Mouse (Mus musculus) embryo, embryonic 10.5 days (tissue): Measurements from ENCODE around the gene Ube2g1.

ENCODE experiments used
- DNase-seq: peaks from one replicate; pipeline ENCODE4 v3.0.0-alpha.2; 2015; ENCODE audit warnings: low spot score

The Ube2g1 gene

DNA sequence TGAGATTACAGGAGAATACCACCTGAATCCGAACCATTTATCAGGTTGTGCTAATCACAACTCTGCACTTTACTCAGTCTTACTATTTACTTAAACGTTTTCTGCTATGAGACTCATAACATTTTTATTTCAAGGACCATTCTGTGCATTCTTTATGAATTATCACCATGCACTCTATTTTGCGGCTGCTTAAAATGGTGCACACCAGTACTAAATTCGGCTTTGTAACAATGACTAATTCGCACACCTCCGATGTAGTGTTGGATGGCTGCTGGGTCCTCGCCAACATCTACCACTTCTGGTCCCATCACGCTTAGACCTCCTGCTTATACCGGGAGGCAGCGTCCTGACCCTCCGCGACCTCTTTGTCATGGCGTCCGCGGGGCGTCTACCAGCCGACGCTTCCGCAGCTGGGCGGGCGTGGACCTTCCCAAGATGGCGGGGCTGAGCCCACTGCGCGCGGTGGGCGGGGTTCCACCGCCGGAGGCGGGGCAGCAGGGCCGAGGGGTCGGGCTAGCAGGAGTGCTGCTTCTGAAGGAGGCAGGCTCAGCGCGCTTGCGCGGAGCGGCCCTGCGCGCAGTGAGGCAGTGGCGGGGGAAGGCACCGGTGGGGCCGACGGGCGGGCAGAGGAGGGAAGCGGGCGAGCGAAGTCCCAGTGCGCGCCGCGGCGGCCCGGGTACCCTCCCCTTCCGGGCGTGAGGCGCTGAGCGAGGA lies at the start of gene Ube2g1:
TSS of gene Ube2g1 (plus strand) at position 590 of the 714 bp plus-strand sequence.
- DNase-seq: peak; percentile 98

DNA sequence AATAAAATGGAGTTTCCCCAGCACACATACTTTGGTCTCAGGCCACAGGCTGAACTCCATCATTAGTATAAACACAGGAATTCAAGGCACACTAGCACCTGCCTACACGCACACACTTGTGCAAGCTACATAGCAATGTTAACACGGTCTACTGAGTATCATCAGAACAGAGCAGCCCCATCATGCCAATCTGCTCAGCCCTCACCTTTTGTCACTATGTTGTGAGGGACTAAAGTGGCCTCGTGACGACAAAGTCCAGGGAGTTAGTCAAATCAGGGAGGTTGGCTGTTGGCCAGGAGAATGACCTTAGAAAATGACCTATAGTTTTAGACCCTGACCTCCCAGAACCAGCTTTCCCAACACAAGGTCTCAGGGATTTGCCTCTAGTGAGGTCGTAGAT lies 48.9 kb upstream of the Ube2g1 start:
- DNase-seq: no peak

DNA sequence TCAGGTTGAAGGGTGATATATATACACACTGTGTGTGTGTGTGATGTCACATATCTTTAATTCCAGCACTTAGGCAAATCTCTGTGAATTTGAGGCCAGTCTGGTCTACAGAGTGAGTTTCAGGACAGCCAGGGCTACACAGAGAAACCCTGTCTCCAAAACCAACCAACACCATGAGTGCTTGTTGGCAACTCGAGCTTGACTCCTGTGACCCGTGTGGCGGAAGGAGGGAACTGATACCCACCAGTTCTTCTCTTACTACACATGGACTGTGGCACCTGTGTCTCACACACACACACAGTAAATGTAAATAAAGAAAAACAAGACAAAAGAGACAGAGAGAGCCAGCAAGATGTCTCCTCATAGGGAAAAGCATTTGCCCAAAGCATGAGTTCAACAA lies 46.4 kb upstream of the Ube2g1 start:
- no peak for DNase-seq

DNA sequence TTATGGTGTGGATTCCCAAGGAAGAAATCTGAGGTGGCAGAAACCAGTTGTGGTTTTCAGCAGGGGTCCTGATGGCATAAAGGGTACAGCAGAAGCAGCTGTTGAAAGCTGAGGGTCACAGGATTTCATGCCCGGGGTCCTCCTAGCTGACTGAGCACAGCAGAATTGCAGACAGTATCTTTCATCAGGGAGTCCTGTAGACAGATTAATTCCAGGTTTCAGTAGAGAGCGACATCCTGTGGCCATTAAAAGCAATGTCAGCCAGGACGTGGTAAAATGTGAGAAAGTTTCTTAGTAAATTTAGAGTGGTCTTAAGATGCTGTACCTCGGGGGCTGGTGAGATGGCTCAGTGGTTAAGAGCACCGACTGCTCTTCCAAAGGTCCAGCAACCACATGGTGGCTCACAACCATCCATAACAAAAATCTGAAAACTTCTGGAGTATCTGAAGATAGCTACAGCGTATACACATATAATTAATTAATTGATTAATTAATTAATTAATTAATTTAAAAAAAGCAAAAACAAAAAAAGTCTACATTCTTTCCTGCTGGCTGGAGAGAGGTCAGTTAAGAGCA lies 42.8 kb upstream of the Ube2g1 start:
- peak; percentile 89 for DNase-seq

DNA sequence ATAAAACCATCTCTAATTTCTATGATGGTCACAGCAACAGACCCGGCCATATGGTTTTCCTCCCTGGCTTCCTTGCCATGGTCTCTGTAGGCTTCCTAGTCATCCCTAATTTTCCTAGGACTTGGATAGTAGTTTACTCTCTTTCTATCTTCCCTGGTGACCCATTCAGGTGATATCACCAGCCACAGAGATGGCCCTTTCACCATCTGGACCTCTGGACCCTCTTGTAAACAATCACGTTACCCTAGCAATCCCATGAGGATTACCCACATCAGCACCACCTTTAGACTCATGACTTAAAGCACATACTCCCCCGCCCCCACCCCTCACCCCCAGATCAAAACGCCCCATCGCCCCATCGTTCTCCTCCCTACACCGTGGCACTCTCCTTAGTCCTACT lies 40.8 kb upstream of the Ube2g1 start:
- DNase-seq: no peak

DNA sequence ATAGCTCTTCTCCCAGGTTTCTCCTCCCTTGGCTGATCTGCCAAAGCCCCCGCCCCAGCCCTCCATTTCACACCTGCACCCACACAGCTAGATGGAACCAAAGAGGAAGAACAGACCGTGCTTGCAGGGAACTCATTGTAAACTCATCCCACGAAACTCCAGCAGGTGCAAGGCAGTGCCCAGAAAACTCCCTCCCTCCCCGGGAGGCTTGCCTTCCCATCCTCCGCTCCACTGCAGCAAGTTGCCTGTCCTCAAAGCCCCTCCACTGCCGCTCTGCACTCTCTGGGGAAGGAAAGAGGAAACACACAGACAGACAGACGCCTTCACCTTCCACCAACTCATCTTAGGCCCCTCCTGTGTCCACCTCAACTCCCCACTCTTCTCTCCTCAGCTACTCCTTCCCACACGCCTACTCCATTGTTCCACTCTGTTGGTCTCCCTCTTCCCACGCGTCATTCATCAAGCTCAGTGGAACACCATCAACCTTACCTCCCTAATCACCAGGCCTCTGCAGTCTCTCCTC lies 40.2 kb upstream of the Ube2g1 start:
- DNase-seq: no peak

DNA sequence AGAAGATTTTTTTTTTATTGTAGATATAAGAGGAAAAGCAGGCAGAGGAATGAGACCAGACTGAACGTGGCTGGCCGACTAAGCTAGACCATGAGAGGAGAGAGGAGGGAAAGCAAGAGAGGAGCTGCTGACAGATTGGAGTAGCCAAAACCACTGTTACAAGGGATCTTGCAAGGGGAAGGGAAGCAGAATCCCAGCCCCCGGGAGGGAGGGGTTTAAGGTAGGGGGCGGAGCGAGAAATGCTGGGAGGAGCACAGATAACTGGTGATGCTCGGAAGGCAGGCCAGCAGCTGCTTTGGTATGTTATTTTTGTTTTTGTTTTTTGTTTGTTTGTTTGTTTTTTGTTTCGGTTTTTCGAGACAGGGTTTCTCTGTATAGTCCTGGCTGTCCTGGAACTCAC lies 38.0 kb upstream of the Ube2g1 start:
- DNase-seq: no peak

DNA sequence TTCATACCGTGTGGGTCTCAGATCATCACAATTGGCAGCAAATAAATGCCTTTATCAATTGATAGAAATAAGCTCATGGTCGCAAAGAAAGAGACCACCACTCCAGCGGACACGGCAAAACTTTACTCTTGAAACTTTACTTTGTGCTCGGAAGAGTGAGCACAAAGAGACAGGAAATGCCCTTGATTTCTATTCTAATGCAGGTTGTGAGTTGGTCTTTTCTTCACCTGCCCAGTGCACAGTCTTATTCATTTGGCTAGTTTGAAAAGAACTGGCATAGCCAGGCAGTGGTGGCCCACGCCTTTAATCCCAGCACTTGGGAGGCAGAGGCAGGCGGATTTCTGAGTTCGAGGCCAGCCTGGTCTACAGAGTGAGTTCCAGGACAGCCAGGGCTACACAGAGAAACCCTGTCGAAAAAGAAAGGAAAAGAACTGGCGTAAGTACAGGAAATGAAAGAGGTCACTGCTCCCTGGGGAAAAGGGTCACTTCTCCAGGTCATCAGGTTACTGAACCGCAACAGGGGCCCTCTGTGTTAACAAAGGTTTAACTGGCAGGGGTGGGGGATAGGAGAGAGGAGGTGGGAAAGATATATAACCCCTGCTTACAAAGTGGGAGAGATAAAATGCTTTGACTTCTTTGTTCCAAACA lies 37.3 kb upstream of the Ube2g1 start:
- DNase-seq: no peak

DNA sequence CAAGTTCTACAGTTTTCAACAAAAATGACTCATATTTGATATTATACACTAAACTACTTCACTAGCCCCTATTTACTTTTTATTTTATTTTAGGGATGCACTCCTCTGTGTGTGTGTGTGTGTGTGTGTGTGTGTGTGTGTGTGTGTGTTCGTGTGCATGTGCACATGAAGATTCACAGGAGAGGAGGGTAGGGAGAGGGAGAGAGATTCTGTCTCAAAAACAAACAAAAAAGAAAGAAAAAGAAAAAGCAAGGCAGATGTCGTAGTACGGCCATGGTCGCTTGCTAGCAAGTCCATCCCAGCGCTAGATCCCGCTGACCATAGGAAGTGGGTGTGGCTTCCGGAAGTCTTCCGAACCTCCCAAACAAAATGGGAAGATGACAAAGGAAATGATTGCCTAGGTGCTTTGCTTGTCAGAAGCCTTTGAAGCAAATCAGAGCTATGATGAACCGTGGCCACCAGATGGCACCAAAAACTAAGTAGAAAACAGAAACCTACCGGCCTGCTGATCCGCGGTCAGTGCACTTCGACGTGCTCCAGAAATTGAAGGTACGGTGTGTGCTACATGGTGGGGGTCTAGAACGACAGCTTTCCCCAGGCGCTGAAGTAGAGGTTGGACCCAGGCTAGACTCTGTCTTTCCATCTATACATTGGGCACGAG lies 36.6 kb upstream of the Ube2g1 start:
- DNase-seq: peak; percentile 96

DNA sequence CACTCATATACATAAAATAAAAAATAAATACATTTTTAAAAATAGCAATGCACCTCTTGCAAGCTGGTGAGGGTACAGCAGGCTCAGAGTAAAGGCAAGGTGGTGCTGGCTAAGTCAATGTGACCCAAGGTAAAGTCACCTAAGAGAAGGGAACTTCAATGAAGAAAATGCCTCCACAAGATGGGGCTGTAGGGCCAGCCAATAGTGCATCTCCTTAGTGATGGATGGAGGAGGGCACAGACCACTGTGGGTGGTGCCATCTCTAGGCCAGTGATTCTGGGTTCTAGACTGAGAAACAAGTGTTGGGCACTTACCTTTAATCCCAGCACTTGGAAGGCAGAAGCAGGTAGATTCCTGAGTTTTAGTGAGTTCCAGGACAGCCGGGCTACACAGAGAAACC lies 33.3 kb upstream of the Ube2g1 start:
- DNase-seq: peak; percentile 64

DNA sequence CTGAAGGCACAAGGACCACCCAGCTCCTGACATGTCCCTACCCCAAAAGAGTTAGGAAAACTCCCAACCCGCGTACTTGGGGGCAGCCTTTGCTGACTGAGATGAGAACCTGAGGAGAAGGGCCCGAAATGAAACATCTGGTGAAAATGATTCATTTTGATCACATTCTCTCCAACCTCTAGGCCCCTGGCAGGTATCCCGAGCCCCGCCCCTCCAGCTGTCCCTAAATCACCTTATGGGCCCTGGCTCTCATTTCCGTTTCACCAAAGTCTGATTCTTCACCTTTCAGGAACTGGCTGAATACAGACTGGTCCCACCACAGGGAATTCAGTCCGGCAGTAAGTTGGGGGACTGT lies 31.0 kb upstream of the Ube2g1 start:
- DNase-seq: no peak

DNA sequence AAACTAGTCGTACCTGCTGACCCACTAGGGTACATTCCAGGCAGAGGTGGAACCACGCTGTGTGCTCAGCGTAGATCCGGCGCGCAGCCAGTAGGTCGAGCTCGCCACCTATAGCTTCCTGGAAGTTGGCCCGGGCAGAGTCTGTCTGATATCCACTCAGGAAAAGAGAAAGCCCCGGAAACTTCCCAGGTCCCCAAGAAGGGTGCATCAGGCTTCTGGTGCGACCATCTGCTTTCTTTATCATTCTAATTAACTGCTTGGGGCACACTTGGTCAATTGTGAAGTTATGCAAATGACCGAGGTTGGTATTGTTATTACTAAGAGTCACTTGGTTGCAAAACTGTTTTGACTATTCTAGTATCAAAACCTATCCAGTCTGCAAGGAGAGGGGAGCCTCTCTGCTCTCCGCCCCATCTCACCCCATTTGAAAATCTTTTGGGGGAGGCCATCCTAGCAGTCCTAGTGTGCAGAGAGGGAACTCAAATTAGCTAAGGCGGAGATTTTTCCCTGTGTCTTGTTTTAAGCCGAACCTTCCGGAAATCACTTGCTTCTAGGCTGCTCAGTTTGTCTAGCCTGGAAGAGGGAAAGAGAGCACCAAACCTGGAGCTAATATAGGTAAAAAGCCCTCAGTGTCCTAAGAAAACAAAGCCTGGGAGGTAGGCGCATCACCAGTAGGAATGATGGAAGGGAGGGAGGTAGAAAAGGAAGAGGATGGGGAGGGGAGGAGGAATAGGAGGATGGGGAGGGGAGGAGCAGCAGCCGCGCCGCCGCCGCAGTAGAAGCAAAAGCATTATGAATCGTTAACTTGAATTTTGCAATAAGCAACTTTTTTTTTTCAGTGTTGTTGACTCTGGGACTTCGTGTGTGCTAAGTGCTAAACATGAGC lies 30.4 kb upstream of the Ube2g1 start:
- DNase-seq: peak; percentile 56

DNA sequence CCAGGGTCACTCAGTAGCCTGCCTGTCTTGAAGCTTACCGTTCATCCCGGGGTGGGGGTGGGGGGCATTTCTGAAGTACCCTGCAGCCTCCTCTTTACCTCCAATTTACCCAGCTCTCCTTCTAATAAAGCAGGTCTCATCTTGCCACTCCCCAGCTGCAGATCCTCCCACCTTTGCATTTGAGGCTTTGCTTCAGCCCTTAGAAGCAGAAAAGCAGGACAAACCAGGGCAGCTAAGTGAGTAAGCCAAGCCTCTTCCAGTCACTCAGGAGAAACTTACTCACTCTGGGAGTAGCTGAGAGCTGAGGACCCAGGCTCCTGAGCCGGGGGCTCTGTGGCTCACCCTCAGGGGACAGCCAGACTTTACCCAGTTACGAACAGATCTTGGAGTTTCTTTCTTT lies 28.6 kb upstream of the Ube2g1 start:
- DNase-seq: no peak

DNA sequence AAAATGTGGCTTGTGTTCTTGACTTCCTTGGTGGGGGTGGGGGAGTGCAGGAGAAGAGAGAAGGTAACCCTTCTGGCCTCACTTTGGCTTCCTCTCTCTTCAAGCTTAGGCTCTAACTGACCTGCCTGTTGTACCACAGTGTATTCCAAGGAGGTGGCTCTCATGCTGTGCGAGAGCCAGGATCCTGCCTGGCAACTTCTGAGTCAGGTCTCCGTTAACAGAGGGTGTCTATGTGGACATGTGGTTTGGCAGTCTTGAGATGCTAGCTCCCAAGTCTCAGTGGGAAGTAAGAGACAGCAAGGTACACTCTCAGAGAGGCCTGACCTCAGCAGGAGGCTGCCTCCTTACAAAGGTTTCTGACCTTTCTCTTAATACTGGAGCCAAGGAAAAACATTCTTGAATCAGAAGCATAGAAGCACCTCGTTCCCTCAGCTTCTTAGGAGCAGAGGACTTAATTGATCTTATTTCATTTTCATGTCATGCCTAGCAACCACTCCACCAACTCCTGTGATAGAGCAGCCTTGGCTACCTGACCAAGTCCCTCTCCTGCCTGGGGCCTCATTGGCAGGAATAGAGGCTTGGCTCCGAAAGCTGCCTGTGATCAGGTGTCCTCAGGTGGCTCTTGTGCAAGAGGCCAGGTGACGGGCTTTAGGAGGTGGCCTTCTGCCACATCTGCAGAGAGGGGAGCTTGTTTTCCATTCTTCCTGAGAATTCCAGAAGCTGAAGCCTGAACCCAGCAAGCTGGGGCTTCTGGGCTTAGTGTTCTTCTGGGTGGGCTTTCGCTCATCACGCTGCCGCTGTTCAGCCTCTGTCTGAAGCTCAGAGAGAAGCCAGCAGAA lies 25.3 kb upstream of the Ube2g1 start:
- DNase-seq: no peak

DNA sequence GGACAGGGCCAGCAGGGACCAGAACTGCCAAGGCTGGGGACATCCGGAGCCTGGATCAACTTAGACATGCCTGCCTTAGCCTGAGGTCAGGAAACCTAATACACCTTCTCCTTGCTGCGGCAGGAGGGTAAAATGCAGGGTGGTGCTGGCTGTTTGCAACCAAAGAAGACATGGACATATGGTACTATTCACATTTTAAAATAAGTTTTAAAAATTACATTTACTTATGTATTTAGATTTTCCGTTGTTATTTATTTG lies 24.7 kb upstream of the Ube2g1 start:
- DNase-seq: no peak

DNA sequence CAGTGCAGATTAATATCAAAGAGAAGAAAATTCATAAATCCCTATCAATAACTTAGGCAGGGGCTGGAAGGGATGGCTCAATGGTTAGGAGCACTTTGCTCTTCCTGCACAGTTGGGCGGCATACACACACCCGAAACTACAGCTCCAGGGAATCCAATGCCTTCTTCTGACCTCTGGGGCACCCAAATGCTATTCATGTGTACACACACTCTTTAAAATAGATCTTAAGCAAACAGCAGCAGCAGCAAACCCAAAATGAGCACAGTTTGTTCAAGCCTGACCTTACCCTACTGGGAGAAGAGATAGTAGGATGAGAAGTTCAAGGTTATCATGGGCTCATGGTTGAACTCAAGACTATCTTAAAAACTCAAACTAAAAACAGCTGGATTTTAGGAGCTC lies 24.0 kb upstream of the Ube2g1 start:
- DNase-seq: no peak

DNA sequence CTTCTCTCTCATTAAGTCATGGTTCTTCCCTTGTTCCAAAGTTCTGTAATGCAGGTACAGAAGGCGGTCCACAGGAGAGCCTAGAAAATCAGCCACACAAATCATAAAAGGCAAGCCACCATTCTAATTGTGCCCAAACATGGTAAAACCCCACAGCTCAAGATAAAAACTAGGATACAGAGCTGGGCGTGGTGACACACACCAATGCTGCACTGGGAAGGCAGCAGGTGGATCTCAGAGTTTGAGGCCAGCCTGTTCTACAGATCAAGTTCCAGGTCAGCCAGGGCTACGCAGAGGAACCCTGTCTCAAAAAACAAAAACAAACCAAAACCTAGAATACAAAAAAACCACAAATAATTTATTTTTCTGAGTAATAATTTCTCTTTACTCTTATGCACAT lies 20.5 kb upstream of the Ube2g1 start:
- DNase-seq: no peak

DNA sequence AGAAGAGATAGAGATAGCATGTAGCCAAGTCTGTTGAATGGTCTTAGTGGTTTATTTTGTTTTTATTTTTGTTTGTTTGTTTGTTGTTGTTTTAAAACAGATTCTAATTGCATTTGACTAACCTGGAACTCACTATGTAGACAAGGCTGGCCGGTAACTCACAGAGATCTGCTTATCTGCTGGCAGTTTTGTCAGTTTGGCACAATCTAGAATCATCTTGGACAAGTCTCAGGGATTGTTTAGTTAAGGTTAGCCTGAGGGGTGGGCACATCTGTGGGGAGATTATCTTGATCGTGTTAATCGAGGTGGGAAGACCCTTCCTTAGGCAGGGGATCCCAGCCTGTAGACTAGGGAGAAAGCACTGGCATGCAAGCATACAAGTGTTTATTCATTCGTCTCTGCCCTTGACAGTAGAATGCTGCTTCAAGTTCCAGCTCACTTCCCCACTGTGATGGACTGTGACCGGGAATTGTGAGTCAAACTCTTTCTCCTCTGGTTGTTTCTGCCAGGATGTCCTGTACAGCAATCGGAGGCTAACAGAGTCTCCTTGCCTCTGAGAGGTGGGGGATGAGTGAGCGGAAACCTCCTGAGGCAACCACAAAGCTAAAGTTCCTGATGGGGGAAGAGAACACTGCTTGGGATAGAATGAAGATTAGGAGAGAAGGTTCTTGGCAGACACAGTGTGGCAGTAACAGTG lies 19.4 kb upstream of the Ube2g1 start:
- no peak for DNase-seq

DNA sequence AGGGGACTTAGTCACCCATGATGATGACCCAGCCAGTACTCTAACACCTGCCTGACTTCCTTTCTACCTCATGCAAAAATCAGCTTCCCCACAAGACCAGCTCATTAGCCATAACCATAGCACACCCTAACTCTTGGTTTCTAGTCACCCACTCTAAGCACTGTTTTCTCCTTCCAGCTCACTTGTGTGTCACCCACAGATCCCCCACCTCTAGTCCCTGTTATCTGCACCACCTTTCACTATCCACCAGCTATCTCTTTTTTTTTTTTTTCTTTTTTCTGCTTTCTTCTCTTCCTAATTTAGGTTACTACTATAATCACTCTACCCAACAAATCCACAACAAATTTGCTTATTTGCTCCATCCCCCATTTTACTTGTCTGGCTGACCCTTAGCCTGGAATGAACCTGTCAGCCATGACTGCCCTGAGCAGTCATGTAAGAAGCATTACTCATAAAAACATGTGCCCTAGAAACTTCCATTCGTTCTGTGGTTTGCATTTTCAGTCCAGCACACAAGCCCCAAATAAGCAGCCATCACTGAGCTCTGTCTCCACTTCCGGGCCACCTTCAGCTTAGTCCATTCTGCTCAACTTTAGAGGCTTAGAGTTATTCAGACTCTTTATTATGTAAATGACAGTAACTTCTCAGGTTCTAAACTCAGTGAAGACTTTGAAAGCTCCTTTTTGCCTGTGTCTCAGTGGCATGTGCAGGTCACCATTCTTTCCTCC lies 11.9 kb upstream of the Ube2g1 start:
- no peak for DNase-seq

DNA sequence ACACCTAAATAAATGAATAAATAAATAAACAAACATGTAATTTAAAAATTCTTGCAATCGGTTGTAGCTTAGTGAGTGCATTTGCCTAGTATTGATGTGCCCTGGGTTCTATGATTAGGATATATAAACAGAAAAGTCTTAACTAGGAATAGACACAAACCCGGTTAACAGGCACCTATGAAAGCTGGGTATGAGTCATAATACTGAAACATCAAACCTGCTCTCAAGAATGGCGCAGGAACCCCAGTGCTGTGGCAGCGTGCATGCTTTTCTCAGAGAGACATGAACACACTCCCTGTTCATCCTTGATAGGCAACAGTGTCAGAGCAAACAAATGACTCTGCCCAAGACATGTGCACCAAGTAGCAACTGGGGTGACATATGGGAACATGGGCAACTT lies 9.3 kb upstream of the Ube2g1 start:
- no peak for DNase-seq
